8 mouse cellular contexts compared by ENCODE assay signal in the genomic region with DNA sequence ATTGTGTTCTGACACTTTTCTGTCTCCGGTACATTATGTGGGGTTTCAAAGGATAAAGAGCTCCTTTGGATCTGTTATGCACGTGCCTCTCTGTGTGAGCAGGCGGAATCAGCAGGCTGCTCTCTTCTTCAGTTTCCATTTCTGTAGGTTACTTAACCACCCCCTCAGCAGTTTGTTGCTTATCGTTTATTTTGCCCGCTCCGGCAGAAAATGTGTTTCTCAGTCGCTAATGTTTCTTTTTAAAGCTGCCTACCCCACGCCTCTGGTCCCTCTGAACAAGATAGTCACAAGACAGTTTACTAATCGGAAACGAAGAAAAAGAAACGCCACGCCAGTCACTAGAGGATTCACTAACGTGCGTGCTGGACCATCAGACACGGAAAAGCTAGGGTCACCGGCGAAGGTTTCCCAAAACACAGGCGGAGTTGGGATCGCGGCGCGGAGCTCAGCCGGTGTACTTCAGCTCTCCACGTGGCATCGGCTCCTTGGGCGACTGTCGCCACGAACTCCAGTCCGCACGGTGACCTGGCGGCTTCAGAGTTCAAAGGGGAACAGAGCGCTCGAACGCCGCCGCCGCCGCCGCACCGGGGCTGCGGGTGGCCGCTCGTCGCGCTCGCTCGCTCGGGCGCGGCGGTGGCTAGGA. TPM values are rescaled to one million over a fixed set of nuclear protein-coding genes. Genes with fewer than 3 reads are reported as not detected.
A peak's percentile ranks its signal among the peaks of the same experiment; 100 is the strongest.
DNase-seq lines count a peak whose midpoint lies in the region; ATAC-seq and TF ChIP-seq lines count a peak whose summit lies in the region.

A gene (plus strand): TSS at position 342 of the 643 bp plus-strand sequence.

- H3K4me3 ChIP-seq in lung, adult 2 months (replicated peaks; ENCODE audit: extremely low read depth, low read depth, low read length): peak within 1 kb of the TSS; percentile 92
- peak within 1 kb of the TSS; percentile 99 for H3K4me3 ChIP-seq in megakaryocyte, embryonic 14.5 days (replicated peaks)

- peaks cover 4% of the 10 kb centered on the region; the same call in 1 of the 2 replicates for H3K4me1 ChIP-seq in lung, adult 2 months (ENCODE audit: control insufficient read depth, insufficient read depth, low read length)
- peaks cover 29% of the 10 kb centered on the region for H3K4me1 ChIP-seq in megakaryocyte, embryonic 14.5 days

- H3K36me3 ChIP-seq in megakaryocyte, embryonic 14.5 days (replicated peaks; ENCODE audit: low read length): peaks cover 6% of the 10 kb centered on the region

- ATAC-seq in granulocyte monocyte progenitor cell, adult 5-6 weeks (replicated peaks; ENCODE audit: poor library complexity, severe bottlenecking): peak; percentile 43

- TF ChIP-seq CTCF in lung, adult 2 months (IDR thresholded peaks at IDR 0.05; ENCODE audit: insufficient read depth, low read length): no peak

- H3K27me3 ChIP-seq in megakaryocyte, embryonic 14.5 days (replicated peaks): peaks cover 4% of the 10 kb centered on the region

- intact Hi-C loops in gastrocnemius, postnatal 36 days (cut with DNase I): no loop called here

- 6% methylated on average over 50 of the region's 51 CpGs for WGBS in lung, adult 2 months
- 5% methylated on average over 51 of the region's 51 CpGs for WGBS in large intestine, adult 2 months

- no peaks in the 10 kb centered on the region for H3K9me3 ChIP-seq in megakaryocyte, embryonic 14.5 days

- DNase-seq in lung, adult 2 months: no peak
- no peak for DNase-seq in lung, postnatal 25 days (ENCODE audit: low spot score)
- peak in 1 of 2 experiments; percentile 14 for DNase-seq in adrenal gland, postnatal 36 days
- DNase-seq in large intestine, adult 2 months (ENCODE audit: low read depth, low spot score): no peak
- DNase-seq in testis, postnatal 10 days (ENCODE audit: low spot score): peak; percentile 63
- no peak for DNase-seq in gastrocnemius, postnatal 36 days

- TF ChIP-seq POLR2A in lung, adult 2 months (IDR thresholded peaks at IDR 0.05; ENCODE audit: borderline replicate concordance, extremely low read depth, low read depth, low read length): no peak

RNA-seq across cellular contexts. Expression of the gene that starts here (rescaled TPM):
- polyA plus RNA-seq in lung, adult 2 months (2012; rRNA removed): 13.4 and 13.6 TPM in 2 replicates
- total RNA-seq in adrenal gland, postnatal 36 days (2021): 10 to 100 TPM; 15.1 to 17.9 TPM
- 19.0 and 22.6 TPM in 2 replicates for total RNA-seq in granulocyte monocyte progenitor cell, adult 5-6 weeks (2014; fragmentation: Nextera tagmentation)
- 18.3 and 22.4 TPM in 2 replicates for total RNA-seq in granulocyte monocyte progenitor cell, adult 5-6 weeks (2017)
- 21.6 and 33.7 TPM in 2 replicates for polyA plus RNA-seq in large intestine, adult 2 months (2012; rRNA removed)
- polyA plus RNA-seq in megakaryocyte, embryonic 14.5 days (2012; ENCODE audit: insufficient read depth, low replicate concordance): 5.3 and 6.5 TPM in 2 replicates
- total RNA-seq in gastrocnemius, postnatal 36 days (2021): 1 to 10 TPM; 2.4 to 4.2 TPM
